Mouse (Mus musculus) liver, embryonic 14.5 days (tissue): ENCODE measurements around the gene Hyal6.

Source experiments
- CTCF ChIP-seq: IDR thresholded peaks from 2 replicates; pipeline ENCODE4 v1.5.1; 2016; ENCODE audit warnings: antibody characterized with exemption, low read depth, control low read depth
- EP300 ChIP-seq: IDR thresholded peaks from 2 replicates; pipeline ENCODE4 v1.6.1; 2016; ENCODE audit warnings: antibody characterized with exemption, low read depth

DNA sequence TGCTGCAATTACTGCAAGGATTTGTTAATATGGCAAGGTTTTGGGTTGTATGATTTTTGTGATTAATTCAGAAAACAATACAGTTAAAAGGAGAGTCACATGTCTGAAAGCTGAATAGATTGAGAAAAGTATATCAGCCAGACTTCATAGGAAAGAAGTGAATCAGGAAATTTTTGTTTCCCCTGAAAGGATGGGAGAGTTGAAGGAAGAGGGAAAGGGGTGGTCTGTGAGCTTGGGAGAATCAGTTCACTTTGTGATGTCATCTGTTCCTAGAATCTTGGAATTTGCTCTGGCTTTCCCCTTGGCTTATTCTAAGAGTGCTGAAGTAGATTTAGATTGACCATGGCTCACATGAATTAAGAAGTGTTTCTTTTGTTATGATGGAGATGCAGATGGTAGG is 57.8 kb downstream of the Hyal6 start, which contains the start of gene Spam1:
- TF ChIP-seq CTCF: no peak
- no peak for TF ChIP-seq EP300
